Mouse (Mus musculus) hindbrain, postnatal 0 days (tissue): ENCODE results near the gene Fgfr2. TPM values are rescaled to one million over a fixed set of nuclear protein-coding genes. Genes with fewer than 3 reads are reported as not detected.

Experiments
- ATAC-seq: fragments of 200-750 bp; cut with Nextera tagmentation; 2 replicates; pipeline ENCODE4 v1.8.0; 2017; ENCODE audit warnings: mild to moderate bottlenecking, moderate TSS enrichment, moderate library complexity
- DNase-seq: peaks from one replicate; pipeline ENCODE4 v3.0.0-alpha.2; 2015; ENCODE audit warnings: low spot score
- H3K27ac ChIP-seq: fragments of 300-500 bp; sonication (generic); 2 replicates; pipeline ENCODE4 v1.5.1; 2014; ENCODE audit warnings: mild to moderate bottlenecking
- H3K27me3 ChIP-seq: fragments of 300-500 bp; sonication (generic); 2 replicates; pipeline ENCODE4 v1.6.1; 2014; ENCODE audit warnings: low read length, mixed read lengths; ENCODE audit not compliant: insufficient read depth
- H3K36me3 ChIP-seq: fragments of 300-500 bp; sonication (generic); 2 replicates; pipeline ENCODE4 v1.6.1; 2014; ENCODE audit warnings: low read length, mixed read lengths; ENCODE audit not compliant: insufficient read depth
- H3K4me1 ChIP-seq: fragments of 300-500 bp; sonication (generic); 2 replicates; pipeline ENCODE4 v1.6.1; 2014; ENCODE audit warnings: antibody characterized with exemption, low read length, mixed read lengths; ENCODE audit not compliant: insufficient read depth
- H3K4me2 ChIP-seq: fragments of 300-500 bp; sonication (generic); 2 replicates; pipeline ENCODE4 v1.6.1; 2014; ENCODE audit warnings: low read depth, mild to moderate bottlenecking, low read length, moderate library complexity, mixed read lengths
- H3K4me3 ChIP-seq: fragments of 300-500 bp; sonication (generic); 2 replicates; pipeline ENCODE4 v1.5.1; 2014; ENCODE audit warnings: low read length
- H3K9ac ChIP-seq: fragments of 300-500 bp; sonication (generic); replicated peaks from 2 replicates; pipeline ENCODE4 v1.6.1; 2014; ENCODE audit warnings: mild to moderate bottlenecking, low read length, moderate library complexity, mixed read lengths
- H3K9me3 ChIP-seq: fragments of 300-500 bp; sonication (generic); 2 replicates; pipeline ENCODE4 v1.6.1; 2016; ENCODE audit warnings: low read length, mixed read lengths
- CTCF ChIP-seq: IDR thresholded peaks from 2 replicates; pipeline ENCODE4 v1.5.1; 2016; ENCODE audit warnings: antibody characterized with exemption, control low read depth, low read depth
- WGBS: fragments of 180-500 bp; shearing (Covaris S2); extraction: QIAGEN DNeasy Blood & Tissue Kit; methylation state at CpG from one replicate; pipeline ENCODE4 v1.1.7; 2014; 5-methylcytosine and 5-hydroxymethylcytosine counted together
- polyA plus RNA-seq: library from polyadenylated mRNA; unstranded; fragments of >200 nt; fragmentation: Nextera tagmentation; extraction: Ambion mirVana; gene quantifications from 2 replicates; pipeline ENCODE4 v1.2.1, GENCODE M21; 2015
- total RNA-seq: library from RNA; depleted of rRNA; stranded (reverse); fragments of >200 nt; gene quantifications from 2 replicates; pipeline ENCODE4 v1.2.3, GENCODE M21; 2014

Gene Fgfr2
- total and polyA plus RNA-seq, 2 experiments from 2014 or later: 17.3 to 49.0 TPM

DNA sequence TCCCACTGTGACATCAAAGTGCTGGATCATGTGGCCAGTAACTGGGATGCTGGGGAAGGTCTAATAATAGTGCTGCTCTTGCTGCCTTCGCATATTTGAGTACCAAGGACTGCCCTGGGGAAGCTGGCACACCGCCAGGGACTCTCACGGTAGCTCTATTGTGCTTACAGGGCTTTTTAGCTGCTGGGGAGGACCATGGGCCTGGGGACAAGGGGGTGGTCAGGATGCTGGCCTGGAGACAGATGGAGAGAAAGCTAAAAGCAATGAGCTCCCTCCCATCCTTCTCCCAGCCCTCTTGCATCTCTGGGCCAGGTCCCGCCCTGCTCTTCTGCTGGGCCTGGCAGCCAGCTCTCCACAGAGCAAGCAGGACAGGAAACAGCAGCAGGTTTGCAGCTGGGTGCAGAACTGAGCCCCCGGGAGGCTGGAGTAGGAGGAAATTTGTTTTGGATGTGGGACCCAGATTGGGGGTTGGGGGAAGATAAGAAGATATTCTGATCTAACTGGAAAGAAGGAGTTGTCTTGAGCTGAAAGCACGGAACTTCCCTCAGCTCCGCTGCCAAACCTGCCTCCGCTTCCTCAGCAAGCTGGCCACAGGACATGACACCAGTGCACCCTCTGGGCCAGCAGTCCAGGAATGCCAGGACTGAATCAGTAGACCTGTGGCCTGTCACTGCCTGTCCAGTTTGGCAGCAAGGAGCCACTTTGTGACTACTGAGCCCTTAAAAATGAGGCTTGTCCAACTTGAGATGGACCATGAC, 2803.2 kb downstream of the Fgfr2 start:
- Histone ChIP-seq H3K4me3 (no peak overlapping the region), H3K36me3 (no peaks in the 10 kb centered on the region), H3K27ac (0 out of 2 replicates have a peak overlapping the region, but pooled peaks have one; percentile 36), H3K27me3 (no peaks in the 10 kb centered on the region), H3K9ac (no peak overlapping the region), H3K4me1 (peaks cover 9% of the 10 kb centered on the region), H3K4me2 (no peak overlapping the region), H3K9me3 (no peaks in the 10 kb centered on the region)
- ATAC-seq (peak; percentile 82), DNase-seq (peak; percentile 84)
- TF ChIP-seq CTCF: no peak
- WGBS: 19% methylated on average over 8 of the region's 8 CpGs

DNA sequence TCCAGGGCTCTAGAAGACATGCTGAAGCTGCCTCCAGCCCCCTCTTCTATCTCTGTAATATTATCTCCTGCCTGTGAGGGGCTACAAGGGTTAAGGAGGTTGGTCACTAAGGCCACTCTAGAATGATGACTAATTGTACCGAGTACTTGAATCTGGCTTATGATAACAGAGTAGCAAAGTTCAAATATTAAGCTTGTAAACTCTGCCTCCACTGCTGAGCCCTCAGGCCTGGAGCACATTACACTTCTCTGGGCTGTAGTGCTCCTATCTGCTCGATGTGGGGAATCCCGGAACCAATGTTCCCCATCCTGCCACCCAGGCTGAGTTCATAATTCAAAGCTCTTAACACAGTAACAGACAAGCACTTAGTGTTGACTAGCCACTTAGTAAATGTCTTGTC, 2806.9 kb downstream of the Fgfr2 start:
- Histone ChIP-seq H3K27me3 (no peaks in the 10 kb centered on the region), H3K27ac (no peak overlapping the region), H3K4me2 (no peak overlapping the region), H3K4me1 (peaks cover 9% of the 10 kb centered on the region), H3K9me3 (no peaks in the 10 kb centered on the region), H3K4me3 (no peak overlapping the region), H3K9ac (no peak overlapping the region), H3K36me3 (no peaks in the 10 kb centered on the region)
- DNase-seq: no peak
- WGBS: 90% methylated on average over 3 of the region's 3 CpGs
- ATAC-seq: no peak
- TF ChIP-seq CTCF: no peak

- DNase-seq (no peak), ATAC-seq (no peak)
- H3K36me3 ChIP-seq: no peaks in the 10 kb centered on the region
- no peak overlapping the region for H3K4me3 ChIP-seq
- H3K27ac ChIP-seq: no peak overlapping the region
- WGBS: 86% methylated on average over 6 of the region's 6 CpGs
- peaks cover 7% of the 10 kb centered on the region for H3K4me1 ChIP-seq
- H3K4me2 ChIP-seq: no peak overlapping the region
- TF ChIP-seq CTCF: no peak
- H3K9me3 ChIP-seq: no peaks in the 10 kb centered on the region
- no peaks in the 10 kb centered on the region for H3K27me3 ChIP-seq
- H3K9ac ChIP-seq: no peak overlapping the region
Observed at GRCm38 (mm10) chr7:130315221-130315620, 2807.9 kb downstream of the Fgfr2 start.

- Histone ChIP-seq H3K36me3 (no peaks in the 10 kb centered on the region), H3K9me3 (no peaks in the 10 kb centered on the region), H3K4me2 (no peak overlapping the region), H3K4me3 (no peak overlapping the region), H3K27me3 (no peaks in the 10 kb centered on the region), H3K9ac (no peak overlapping the region), H3K4me1 (peaks cover 2% of the 10 kb centered on the region), H3K27ac (no peak overlapping the region)
- TF ChIP-seq CTCF: no peak
- 97% methylated on average over 6 of the region's 6 CpGs for WGBS
- ATAC-seq (no peak), DNase-seq (no peak)
Observed at GRCm38 (mm10) chr7:130314658-130315057, 2808.5 kb downstream of the Fgfr2 start.

- Histone ChIP-seq H3K4me1 (no peaks in the 10 kb centered on the region), H3K4me2 (no peak overlapping the region), H3K9me3 (no peaks in the 10 kb centered on the region), H3K27ac (no peak overlapping the region), H3K9ac (no peak overlapping the region), H3K27me3 (no peaks in the 10 kb centered on the region), H3K4me3 (no peak overlapping the region), H3K36me3 (no peaks in the 10 kb centered on the region)
- DNase-seq (no peak), ATAC-seq (no peak)
- TF ChIP-seq CTCF: no peak
- WGBS: 87% methylated on average over 4 of the region's 4 CpGs
Observed at GRCm38 (mm10) chr7:130311362-130311761, 2811.8 kb downstream of the Fgfr2 start.

- 62% methylated on average over 2 of the region's 2 CpGs for WGBS
- Histone ChIP-seq H3K27ac (no peak overlapping the region), H3K9ac (no peak overlapping the region), H3K4me2 (no peak overlapping the region), H3K9me3 (no peaks in the 10 kb centered on the region), H3K4me3 (no peak overlapping the region), H3K4me1 (no peaks in the 10 kb centered on the region), H3K27me3 (no peaks in the 10 kb centered on the region), H3K36me3 (no peaks in the 10 kb centered on the region)
- no peak for ATAC-seq
- DNase-seq: no peak
- TF ChIP-seq CTCF: no peak
Observed at GRCm38 (mm10) chr7:130309180-130309579, 2814.0 kb downstream of the Fgfr2 start.

- no peak for TF ChIP-seq CTCF
- ATAC-seq (no peak), DNase-seq (no peak)
- WGBS: 90% methylated on average over 3 of the region's 3 CpGs
- H3K9me3 ChIP-seq: no peaks in the 10 kb centered on the region
- H3K27me3 ChIP-seq: no peaks in the 10 kb centered on the region
- H3K9ac ChIP-seq: no peak overlapping the region
- H3K27ac ChIP-seq: no peak overlapping the region
- H3K4me2 ChIP-seq: no peak overlapping the region
- no peaks in the 10 kb centered on the region for H3K4me1 ChIP-seq
- no peak overlapping the region for H3K4me3 ChIP-seq
- H3K36me3 ChIP-seq: no peaks in the 10 kb centered on the region
Observed at GRCm38 (mm10) chr7:130307036-130307435, 2816.1 kb downstream of the Fgfr2 start.
